Mouse (Mus musculus) v-Abl transformed pro-B cells (cell line): Measurements from ENCODE around the gene Mfsd6l.

Source experiments
- in situ Hi-C, 2 experiments: fragments of 400-800 bp; cut with MboI; formaldehyde crosslinking; loops; one replicate each; pipeline ENCODE4 v1.15.1; 2025; ENCODE audit not compliant: unreplicated experiment in 2 of 2

The Mfsd6l gene

GRCm38 (mm10) chr11:68555918-68556584 lies at the start of gene Mfsd6l:
Mfsd6l (plus strand) TSS chr11:68556186.
- in situ Hi-C loops, result loop anchor here (5.0 to 25.0 kb wide), 3 partner anchors 431 to 561 kb away; partner anchors contain the start of gene Rangrf (in 1 of the 2)

DNA sequence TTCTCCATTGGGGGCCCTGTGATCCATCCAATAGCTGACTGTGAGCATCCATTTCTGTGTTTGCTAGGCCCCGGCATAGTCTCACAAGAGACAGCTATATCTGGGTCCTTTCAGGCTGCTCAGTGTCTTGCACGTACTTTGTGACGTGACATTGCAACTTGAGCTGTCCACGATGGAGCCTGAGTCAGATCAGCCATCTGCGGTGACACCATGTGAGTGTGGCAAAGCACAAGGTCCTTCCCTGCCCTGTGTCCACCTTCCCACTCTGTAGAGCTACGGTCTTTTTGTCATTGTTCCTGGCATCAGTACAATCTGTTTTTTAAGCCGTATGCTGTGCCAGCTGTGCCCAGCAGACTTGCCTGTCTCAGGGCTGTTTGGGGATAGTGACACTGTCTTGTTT lies 48.7 kb upstream of the Mfsd6l start:
- in situ Hi-C loops, result loop anchor here in 1 of 2 experiments (25.0 kb wide), 1 partner anchor 920 kb away; no protein-coding TSS in a partner anchor

DNA sequence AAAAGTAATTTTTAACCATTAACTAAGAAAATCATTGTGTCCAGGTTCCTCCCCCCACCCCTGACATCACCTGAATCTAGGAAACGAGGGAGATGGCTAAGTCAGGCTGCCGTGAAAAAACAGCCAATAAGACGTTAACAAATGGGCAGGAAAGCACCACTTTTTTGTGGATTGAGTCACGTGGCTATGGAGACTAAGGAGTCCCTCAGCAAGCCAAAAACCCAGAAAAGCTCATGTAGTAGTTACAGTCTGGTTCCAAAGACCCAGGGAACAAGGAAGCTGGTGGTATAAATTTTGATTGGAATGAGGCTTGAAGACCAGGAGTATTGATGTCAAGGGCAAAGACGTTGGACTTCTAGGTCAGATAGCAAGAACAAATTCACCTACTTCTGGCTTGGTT lies 47.4 kb upstream of the Mfsd6l start:
- in situ Hi-C loops, result loop anchor here in 1 of 2 experiments (25.0 kb wide), 1 partner anchor 921 kb away; no protein-coding TSS in a partner anchor

- in situ Hi-C loops, result loop anchor here in 1 of 2 experiments (25.0 kb wide), 1 partner anchor 922 kb away; no protein-coding TSS in a partner anchor
Measured at GRCm38 (mm10) chr11:68509194-68509593, 46.8 kb upstream of the Mfsd6l start.

- in situ Hi-C loops, result loop anchor here in 1 of 2 experiments (25.0 kb wide), 1 partner anchor 927 kb away; no protein-coding TSS in a partner anchor
Measured at GRCm38 (mm10) chr11:68513969-68514368, 42.0 kb upstream of the Mfsd6l start.

- in situ Hi-C loops, result loop anchor here in 1 of 2 experiments (25.0 kb wide), 1 partner anchor 932 kb away; no protein-coding TSS in a partner anchor
Measured at GRCm38 (mm10) chr11:68519362-68519761, 36.6 kb upstream of the Mfsd6l start.

- in situ Hi-C loops, result loop anchor here in 1 of 2 experiments (25.0 kb wide), 1 partner anchor 933 kb away; no protein-coding TSS in a partner anchor
Measured at GRCm38 (mm10) chr11:68519815-68520214, 36.2 kb upstream of the Mfsd6l start.

GRCm38 (mm10) chr11:68520439-68520838 lies 35.5 kb upstream of the Mfsd6l start:
- in situ Hi-C loops, result loop anchor here in 1 of 2 experiments (25.0 kb wide), 1 partner anchor 933 kb away; no protein-coding TSS in a partner anchor

GRCm38 (mm10) chr11:68521352-68521751 lies 34.6 kb upstream of the Mfsd6l start:
- in situ Hi-C loops, result loop anchor here in 1 of 2 experiments (25.0 kb wide), 1 partner anchor 934 kb away; no protein-coding TSS in a partner anchor

DNA sequence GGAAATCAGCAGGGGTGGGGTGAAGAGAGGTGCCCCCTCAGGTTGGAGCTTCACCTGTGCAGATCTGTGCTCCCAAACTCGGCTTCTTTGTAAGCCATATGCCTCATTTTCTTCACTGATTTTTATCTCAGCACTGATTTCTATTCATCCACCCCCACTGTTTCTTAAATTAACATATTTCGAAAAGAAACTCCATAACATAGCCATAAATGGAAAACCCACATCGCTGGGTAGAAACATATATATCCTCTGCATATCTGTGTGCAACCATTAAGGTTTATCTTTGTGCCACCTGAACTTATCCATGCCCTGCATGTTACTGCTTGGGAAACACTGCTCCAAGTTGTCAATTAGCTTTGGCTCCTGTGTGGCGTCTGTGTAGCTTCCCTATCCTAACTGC lies 29.5 kb upstream of the Mfsd6l start:
- in situ Hi-C loops, result no loop called here

DNA sequence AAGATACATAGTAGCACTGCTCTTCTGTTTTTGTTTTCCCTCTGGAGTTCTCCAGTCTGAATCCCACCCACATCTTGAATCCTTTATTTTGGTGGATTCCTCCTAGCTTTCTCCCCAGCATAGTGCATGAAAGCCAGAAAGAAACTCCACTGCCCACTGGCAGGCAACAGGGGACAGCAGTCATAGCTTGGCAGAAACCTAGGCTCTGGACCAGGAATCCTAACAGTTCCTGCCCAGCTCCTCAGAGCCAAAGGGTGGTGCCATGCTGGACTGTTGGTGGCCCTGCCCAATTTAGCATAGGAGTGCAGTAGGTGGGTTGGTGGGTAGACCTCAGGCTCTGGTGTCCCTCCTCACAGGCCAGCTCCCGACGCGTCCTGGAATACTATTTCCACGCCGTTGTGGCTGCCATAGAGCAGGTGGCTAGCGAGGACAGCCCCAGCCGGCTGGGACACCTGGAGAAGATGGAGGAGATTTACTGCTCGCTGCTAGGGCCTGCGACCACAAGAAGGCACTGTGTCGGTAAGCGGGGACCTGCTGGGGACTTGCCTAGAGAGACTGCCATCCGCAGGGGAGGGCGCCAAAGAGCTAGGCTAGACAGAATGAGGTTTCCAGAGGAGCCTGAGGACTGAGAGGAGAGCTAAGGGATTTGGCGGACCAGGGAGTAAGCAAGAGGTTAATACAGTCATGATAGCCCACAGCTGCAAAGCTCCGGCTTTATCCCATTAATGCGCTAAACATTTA lies 24.8 kb upstream of the Mfsd6l start:
- in situ Hi-C loops, result no loop called here

DNA sequence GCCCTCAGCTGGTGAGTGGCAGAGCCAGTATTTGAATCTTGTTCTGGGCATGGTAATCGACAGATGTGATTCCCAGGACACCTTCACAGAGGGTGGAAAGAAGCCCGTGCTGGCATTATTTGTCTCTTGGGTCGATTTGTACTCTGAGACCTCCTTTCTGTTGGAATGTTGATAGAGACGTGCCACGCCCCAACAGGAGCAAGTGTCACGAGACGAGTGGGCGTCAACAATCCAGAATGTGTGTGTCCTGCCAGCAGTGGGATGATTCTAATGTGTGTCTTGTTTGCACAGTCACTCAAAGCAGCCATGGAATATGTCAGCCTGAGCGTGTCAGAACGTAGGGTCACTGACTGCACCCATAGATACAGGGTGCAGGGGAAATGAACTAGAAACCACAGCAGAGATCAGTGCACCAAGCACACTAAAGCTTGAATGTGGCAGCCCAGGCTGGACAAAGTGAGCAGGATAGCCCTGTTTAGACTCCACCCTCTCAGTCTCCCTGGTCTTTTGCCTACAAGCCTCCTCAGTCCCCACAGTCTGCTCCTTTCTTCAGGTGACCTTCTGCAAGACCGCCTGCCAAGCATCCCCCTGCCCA lies 23.9 kb upstream of the Mfsd6l start:
- in situ Hi-C loops, result no loop called here

DNA sequence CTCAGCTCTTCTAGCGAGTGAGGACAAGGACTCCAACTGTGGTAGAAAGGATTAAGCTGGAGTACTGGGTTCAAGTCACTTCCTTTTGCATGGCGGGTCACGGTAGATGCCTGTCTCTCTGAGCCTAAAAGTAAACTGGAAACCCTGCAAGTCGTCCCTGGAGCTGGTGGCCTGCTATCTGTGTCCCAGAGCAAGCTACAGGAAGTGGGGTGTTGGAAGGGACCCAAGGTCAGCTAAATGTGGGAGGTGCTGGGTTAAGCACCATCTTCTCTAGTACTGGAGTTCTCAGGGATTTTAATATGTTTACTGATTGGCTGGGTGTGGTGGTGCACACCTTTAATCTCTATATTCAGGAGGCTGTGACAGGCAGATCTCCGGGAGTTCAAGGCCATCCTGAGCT lies 23.2 kb upstream of the Mfsd6l start:
- in situ Hi-C loops, result no loop called here

DNA sequence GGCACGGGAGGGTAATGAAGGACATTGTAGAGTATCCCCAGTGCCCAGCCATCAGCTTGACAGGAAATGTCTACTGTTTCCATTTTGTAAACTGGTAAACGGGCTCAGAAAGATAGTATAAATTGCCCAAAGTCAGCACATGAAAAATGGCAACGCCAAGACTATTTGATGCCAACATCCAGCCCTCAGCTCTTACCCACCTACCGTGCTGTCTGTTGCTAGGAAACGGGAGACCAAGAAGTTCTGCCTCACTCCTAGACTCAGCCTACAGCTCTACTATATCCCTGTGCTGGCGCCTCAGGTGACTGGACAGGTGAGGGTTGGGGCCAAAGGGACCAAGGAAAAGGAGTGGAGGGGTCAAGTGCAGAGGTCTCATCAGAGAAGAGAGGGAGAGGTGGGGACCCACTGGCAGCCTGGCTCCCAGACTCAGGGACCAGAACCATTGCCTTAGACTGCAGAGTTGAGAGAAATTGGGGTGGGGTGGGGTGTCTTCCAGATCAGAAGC lies 22.0 kb upstream of the Mfsd6l start:
- in situ Hi-C loops, result no loop called here

DNA sequence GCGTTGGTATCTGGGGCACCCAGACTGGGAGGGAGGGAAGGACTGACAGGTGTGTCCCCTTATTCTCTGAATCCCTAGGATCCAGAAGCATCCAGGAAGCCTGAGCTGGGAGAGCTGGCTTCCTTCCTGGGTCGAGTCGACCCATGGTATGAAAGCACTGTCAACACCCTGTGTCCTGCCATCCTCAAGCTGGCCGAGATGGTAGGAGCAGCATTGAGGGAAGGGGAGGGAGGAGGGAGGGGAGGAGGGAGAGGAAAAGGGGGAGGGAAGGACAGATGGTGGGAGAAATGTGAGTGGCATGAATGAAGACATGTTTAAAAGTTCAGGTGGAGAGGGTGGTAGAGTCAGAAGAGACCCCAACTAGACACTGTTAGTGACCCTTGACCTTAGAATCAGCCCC lies 20.0 kb upstream of the Mfsd6l start:
- in situ Hi-C loops, result no loop called here

GRCm38 (mm10) chr11:68536465-68536864 lies 19.5 kb upstream of the Mfsd6l start:
- in situ Hi-C loops, result no loop called here

GRCm38 (mm10) chr11:68539621-68540020 lies 16.4 kb upstream of the Mfsd6l start:
- in situ Hi-C loops, result no loop called here

- in situ Hi-C loops, result no loop called here
Measured at GRCm38 (mm10) chr11:68544554-68544953, 11.4 kb upstream of the Mfsd6l start.

GRCm38 (mm10) chr11:68545172-68545571 lies 10.8 kb upstream of the Mfsd6l start:
- in situ Hi-C loops, result no loop called here

DNA sequence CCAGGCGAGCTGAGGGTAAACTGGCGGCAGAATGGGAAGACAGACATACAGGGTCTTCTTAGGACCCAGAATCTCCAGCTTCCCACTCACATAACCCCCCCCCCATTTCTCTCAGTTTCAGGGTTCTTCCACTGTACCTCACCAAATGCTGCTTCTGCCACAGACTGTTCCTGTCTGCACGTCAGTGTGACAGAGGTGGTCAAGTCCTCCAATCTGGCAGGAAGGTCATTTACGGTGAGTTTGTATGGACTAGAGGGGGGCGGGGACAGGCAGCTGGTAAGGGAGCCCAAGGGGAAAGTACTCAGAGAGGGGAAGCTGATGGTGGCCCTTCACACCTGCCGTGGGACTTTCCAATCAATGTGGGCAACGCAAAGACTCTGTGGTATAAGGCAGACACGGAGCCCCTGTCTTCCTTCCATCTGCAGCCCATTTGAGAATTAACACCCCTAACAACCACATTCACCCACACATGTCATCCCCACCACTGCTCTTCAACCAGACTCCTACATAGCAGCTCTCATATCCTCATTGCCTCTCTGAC lies 10.2 kb upstream of the Mfsd6l start:
- in situ Hi-C loops, result no loop called here
